Mouse (Mus musculus) embryonic facial prominence, embryonic 14.5 days (tissue): ENCODE data around the gene Myl7. TPM values are rescaled to one million over a fixed set of nuclear protein-coding genes. Genes with fewer than 3 reads are reported as not detected.

ENCODE experiments used
- ATAC-seq: fragments of 200-750 bp; cut with Nextera tagmentation; 2 replicates; pipeline ENCODE4 v1.8.0; 2017; ENCODE audit warnings: low read depth, moderate number of reproducible peaks, moderate TSS enrichment
- DNase-seq: peaks from one replicate; pipeline ENCODE4 v3.0.0-alpha.2; 2015; ENCODE audit warnings: low spot score
- H3K27ac ChIP-seq: fragments of 300-500 bp; sonication (generic); replicated peaks from 2 replicates; pipeline ENCODE4 v1.5.1; 2014; ENCODE audit warnings: low read depth, mild to moderate bottlenecking, low read length, moderate library complexity
- H3K27me3 ChIP-seq: fragments of 300-500 bp; sonication (generic); replicated peaks from 2 replicates; pipeline ENCODE4 v1.6.1; 2014; ENCODE audit warnings: low read length; ENCODE audit not compliant: control insufficient read depth, insufficient read depth
- H3K36me3 ChIP-seq: fragments of 300-500 bp; sonication (generic); 2 replicates; pipeline ENCODE4 v1.6.1; 2014; ENCODE audit warnings: low read length, mixed read lengths; ENCODE audit not compliant: control insufficient read depth, insufficient read depth
- H3K4me1 ChIP-seq: fragments of 300-500 bp; sonication (generic); 2 replicates; pipeline ENCODE4 v1.6.1; 2014; ENCODE audit warnings: antibody characterized with exemption, low read length; ENCODE audit not compliant: control insufficient read depth, insufficient read depth
- H3K4me2 ChIP-seq: fragments of 300-500 bp; sonication (generic); 2 replicates; pipeline ENCODE4 v1.6.1; 2014; ENCODE audit warnings: low read depth, mild to moderate bottlenecking, low read length, moderate library complexity, mixed read lengths
- H3K4me3 ChIP-seq: fragments of 300-500 bp; sonication (generic); 2 replicates; pipeline ENCODE4 v1.5.1; 2014; ENCODE audit warnings: low read depth, mild to moderate bottlenecking, low read length
- H3K9ac ChIP-seq: fragments of 300-500 bp; sonication (generic); 2 replicates; pipeline ENCODE4 v1.6.1; 2014; ENCODE audit warnings: low read depth, mild to moderate bottlenecking, low read length, moderate library complexity, mixed read lengths
- H3K9me3 ChIP-seq: fragments of 300-500 bp; sonication (generic); 2 replicates; pipeline ENCODE4 v1.6.1; 2016; ENCODE audit warnings: low read length; ENCODE audit not compliant: control insufficient read depth
- WGBS: fragments of 180-500 bp; shearing (Covaris S2); extraction: QIAGEN DNeasy Blood & Tissue Kit; methylation state at CpG from one replicate; pipeline ENCODE4 v1.1.7; 2014; 5-methylcytosine and 5-hydroxymethylcytosine counted together
- polyA plus RNA-seq: library from polyadenylated mRNA; unstranded; fragments of >200 nt; fragmentation: Nextera tagmentation; extraction: Ambion mirVana; gene quantifications from 2 replicates; pipeline ENCODE4 v1.2.1, GENCODE M21; 2014

The Myl7 gene
- polyA plus RNA-seq, 1 experiment from 2014 or later: 0.63 TPM

DNA sequence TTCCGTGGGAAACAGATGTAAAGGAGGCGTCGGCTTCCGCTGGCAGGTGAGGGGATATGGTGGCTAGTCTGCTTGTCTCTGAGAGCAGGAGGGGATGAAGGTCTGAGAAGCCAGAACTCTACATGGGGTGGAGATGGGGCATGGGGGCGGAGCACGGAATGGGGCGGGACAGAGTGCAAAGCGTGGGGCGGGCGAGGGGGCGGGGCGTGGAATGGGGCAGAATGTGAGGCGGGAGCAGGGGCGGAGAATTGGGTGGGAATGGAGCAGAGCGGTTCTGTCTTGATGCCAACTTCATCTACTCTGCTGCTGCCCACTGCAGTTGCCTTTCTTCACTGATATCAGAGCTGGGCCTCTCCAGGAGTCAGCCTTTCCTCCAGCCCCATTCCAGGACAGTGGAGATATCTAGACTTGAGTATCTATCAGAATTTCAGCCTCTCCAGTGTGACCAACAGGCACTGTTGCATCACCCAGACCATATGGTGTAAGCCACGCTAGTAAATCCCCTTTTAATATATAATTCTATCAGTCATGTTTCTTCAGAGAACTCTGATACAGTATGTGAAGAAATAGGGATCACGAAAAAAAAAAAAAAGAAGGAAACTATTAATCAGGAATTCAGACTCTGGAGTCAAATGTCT is 21.9 kb upstream of the Myl7 start:
- Histone ChIP-seq H3K4me2 (no peak overlapping the region), H3K27me3 (no peaks in the 10 kb centered on the region), H3K9ac (no peak overlapping the region), H3K27ac (no peak overlapping the region), H3K4me1 (0 out of 2 replicates have a peak, but pooled peaks cover 4% of the 10 kb centered on the region), H3K4me3 (no peak overlapping the region), H3K36me3 (no peaks in the 10 kb centered on the region), H3K9me3 (no peaks in the 10 kb centered on the region)
- 47% methylated on average over 17 of the region's 17 CpGs for WGBS
- ATAC-seq (0 out of 2 replicates have a peak, but pooled peaks have one; percentile 12), DNase-seq (no peak)

- DNase-seq (no peak), ATAC-seq (no peak)
- Histone ChIP-seq H3K27ac (no peak overlapping the region), H3K9me3 (no peaks in the 10 kb centered on the region), H3K4me2 (no peak overlapping the region), H3K27me3 (no peaks in the 10 kb centered on the region), H3K9ac (no peak overlapping the region), H3K4me3 (no peak overlapping the region), H3K4me1 (0 out of 2 replicates have a peak, but pooled peaks cover 4% of the 10 kb centered on the region), H3K36me3 (no peaks in the 10 kb centered on the region)
- 92% methylated on average over 4 of the region's 4 CpGs for WGBS
These were observed 21.0 kb upstream of the Myl7 start for GRCm38 (mm10) chr11:5919606-5920005.

DNA sequence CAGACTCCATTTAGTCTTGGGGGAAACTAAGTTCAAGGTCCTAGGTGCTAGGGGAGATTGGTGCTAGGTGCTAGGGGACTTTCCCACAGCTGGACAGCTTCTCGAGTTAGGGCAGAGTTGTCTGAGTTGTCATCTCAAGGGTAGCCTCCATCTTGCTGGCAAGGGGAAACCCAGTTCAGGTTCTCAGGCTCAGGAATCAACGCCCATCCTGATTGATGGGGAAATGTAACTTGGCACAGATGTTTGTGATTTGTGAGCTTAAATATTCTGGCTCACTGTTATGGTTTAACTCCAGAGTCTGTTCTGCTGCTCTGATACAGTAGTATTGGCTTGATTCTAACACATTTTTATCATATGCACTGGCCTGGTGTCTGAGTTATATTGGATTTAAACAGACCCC is 19.5 kb upstream of the Myl7 start:
- Histone ChIP-seq H3K4me1 (0 out of 2 replicates have a peak, but pooled peaks cover 4% of the 10 kb centered on the region), H3K36me3 (no peaks in the 10 kb centered on the region), H3K4me2 (no peak overlapping the region), H3K9me3 (no peaks in the 10 kb centered on the region), H3K4me3 (no peak overlapping the region), H3K9ac (no peak overlapping the region), H3K27ac (no peak overlapping the region), H3K27me3 (no peaks in the 10 kb centered on the region)
- 57% methylated on average over 2 of the region's 2 CpGs for WGBS
- no peak for DNase-seq
- no peak for ATAC-seq

- 72% methylated on average over 7 of the region's 8 CpGs for WGBS
- no peak overlapping the region for H3K4me2 ChIP-seq
- H3K36me3 ChIP-seq: no peaks in the 10 kb centered on the region
- DNase-seq (no peak), ATAC-seq (no peak)
- no peak overlapping the region for H3K4me3 ChIP-seq
- no peaks in the 10 kb centered on the region for H3K9me3 ChIP-seq
- no peak overlapping the region for H3K9ac ChIP-seq
- H3K4me1 ChIP-seq: 0 out of 2 replicates have a peak, but pooled peaks cover 4% of the 10 kb centered on the region
- no peak overlapping the region for H3K27ac ChIP-seq
- no peaks in the 10 kb centered on the region for H3K27me3 ChIP-seq
These were observed 17.6 kb upstream of the Myl7 start for GRCm38 (mm10) chr11:5916178-5916548.

DNA sequence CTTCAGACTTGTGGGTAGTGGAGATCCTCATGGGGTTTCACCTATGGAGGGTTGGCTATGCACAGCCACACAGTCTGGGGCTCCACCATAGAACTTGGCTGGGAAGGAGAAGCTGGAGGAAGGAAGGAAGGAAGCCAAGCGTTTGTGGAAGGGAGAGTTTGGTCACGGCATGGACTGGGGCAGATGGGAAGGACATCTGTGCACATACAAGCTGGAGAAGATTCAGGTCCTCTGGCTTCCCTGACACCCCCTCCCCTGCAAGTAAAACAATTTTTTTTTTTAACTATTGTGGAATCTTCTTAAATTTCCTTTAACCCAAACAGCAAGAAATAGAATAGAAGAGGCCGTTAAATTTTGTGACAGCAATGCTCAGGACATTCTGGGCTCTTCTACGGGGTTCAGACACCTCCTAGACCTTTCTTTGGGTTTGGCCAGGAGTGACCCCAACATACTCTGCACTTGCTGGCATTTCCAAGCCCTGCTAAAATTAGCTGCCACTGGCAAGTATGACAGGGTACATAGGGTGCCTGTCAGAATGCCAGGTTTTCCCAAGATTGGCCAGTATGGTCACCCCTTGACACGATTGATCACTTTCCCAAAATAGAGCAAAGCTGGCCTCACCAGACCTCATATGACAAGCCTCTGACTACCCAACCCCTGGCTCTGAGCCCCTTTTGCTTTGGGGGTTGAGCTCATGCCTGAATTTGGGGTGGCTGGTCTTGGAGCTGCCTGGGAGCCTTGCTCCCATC is 17.0 kb upstream of the Myl7 start:
- H3K4me2 ChIP-seq: no peak overlapping the region
- 85% methylated on average over 5 of the region's 5 CpGs for WGBS

GRCm38 (mm10) chr11:5914940-5915339 is 16.4 kb upstream of the Myl7 start:
- no peak overlapping the region for H3K27ac ChIP-seq
- H3K9ac ChIP-seq: no peak overlapping the region
- H3K4me1 ChIP-seq: no peaks in the 10 kb centered on the region
- no peak overlapping the region for H3K4me2 ChIP-seq
- H3K4me3 ChIP-seq: no peak overlapping the region
- 58% methylated on average over 5 of the region's 5 CpGs for WGBS
- no peak for DNase-seq
- H3K9me3 ChIP-seq: no peaks in the 10 kb centered on the region
- H3K36me3 ChIP-seq: no peaks in the 10 kb centered on the region
- no peak for ATAC-seq
- no peaks in the 10 kb centered on the region for H3K27me3 ChIP-seq

More for the DNA sequence above, 17.0 kb upstream of the Myl7 start:
- Histone ChIP-seq H3K36me3 (no peaks in the 10 kb centered on the region), H3K9ac (no peak overlapping the region), H3K4me3 (no peak overlapping the region), H3K27me3 (no peaks in the 10 kb centered on the region), H3K27ac (no peak overlapping the region), H3K9me3 (no peaks in the 10 kb centered on the region), H3K4me1 (0 out of 2 replicates have a peak, but pooled peaks cover 4% of the 10 kb centered on the region)
- DNase-seq (no peak), ATAC-seq (no peak)

- no peaks in the 10 kb centered on the region for H3K27me3 ChIP-seq
- DNase-seq: peak; percentile 74
- no peak overlapping the region for H3K4me2 ChIP-seq
- no peaks in the 10 kb centered on the region for H3K4me1 ChIP-seq
- H3K9me3 ChIP-seq: no peaks in the 10 kb centered on the region
- H3K9ac ChIP-seq: no peak overlapping the region
- no peaks in the 10 kb centered on the region for H3K36me3 ChIP-seq
- peak; percentile 74 for ATAC-seq
- no peak overlapping the region for H3K27ac ChIP-seq
- H3K4me3 ChIP-seq: no peak overlapping the region
- 73% methylated on average over 4 of the region's 4 CpGs for WGBS
These were observed 15.4 kb upstream of the Myl7 start for GRCm38 (mm10) chr11:5913936-5914335.

GRCm38 (mm10) chr11:5913256-5913655 is 14.7 kb upstream of the Myl7 start:
- no peaks in the 10 kb centered on the region for H3K36me3 ChIP-seq
- H3K9ac ChIP-seq: no peak overlapping the region
- H3K4me2 ChIP-seq: no peak overlapping the region
- H3K9me3 ChIP-seq: no peaks in the 10 kb centered on the region
- ATAC-seq (0 out of 2 replicates have a peak, but pooled peaks have one; percentile 19), DNase-seq (no peak)
- no peak overlapping the region for H3K4me3 ChIP-seq
- H3K27me3 ChIP-seq: no peaks in the 10 kb centered on the region
- 68% methylated on average over 8 of the region's 8 CpGs for WGBS
- H3K27ac ChIP-seq: no peak overlapping the region
- no peaks in the 10 kb centered on the region for H3K4me1 ChIP-seq
